Mouse (Mus musculus) stomach, postnatal 0 days (tissue): ENCODE data around the gene Rassf8.

ENCODE experiments used
- CTCF ChIP-seq: IDR thresholded peaks from 2 replicates; pipeline ENCODE4 v1.5.1; 2016; ENCODE audit warnings: antibody characterized with exemption, low read depth, mild to moderate bottlenecking, moderate library complexity
- EP300 ChIP-seq: optimal IDR thresholded peaks from 2 replicates; pipeline ENCODE3; 2016; ENCODE audit warnings: antibody characterized with exemption

DNA sequence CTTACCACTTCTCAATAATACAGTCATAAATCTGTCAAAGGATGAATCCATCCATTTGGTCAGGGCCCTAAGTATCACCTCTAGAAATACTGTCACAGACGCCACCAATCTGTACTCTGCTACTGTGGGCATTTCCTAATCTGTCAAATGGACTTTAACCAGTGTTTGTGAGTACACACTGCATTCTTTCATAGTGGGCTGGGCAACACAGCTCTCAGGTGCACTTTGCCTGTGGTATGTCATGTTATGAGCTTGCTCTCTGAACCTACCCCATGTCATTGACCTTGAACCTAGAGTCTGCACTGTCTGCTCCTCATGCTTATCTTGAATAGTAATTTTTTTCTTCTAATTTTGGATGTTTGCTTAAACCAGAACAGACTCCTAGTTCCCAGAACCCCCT lies 64.6 kb downstream of the Rassf8 start:
- TF ChIP-seq EP300: no peak
- TF ChIP-seq CTCF: no peak
